Mouse (Mus musculus): Measurements from ENCODE around the gene Macrod1. TPM values are rescaled to one million over a fixed set of nuclear protein-coding genes. Genes with fewer than 3 reads are reported as not detected.

Gene Macrod1
- polyA plus RNA-seq, 1 experiment, result 18.3 TPM

DNA sequence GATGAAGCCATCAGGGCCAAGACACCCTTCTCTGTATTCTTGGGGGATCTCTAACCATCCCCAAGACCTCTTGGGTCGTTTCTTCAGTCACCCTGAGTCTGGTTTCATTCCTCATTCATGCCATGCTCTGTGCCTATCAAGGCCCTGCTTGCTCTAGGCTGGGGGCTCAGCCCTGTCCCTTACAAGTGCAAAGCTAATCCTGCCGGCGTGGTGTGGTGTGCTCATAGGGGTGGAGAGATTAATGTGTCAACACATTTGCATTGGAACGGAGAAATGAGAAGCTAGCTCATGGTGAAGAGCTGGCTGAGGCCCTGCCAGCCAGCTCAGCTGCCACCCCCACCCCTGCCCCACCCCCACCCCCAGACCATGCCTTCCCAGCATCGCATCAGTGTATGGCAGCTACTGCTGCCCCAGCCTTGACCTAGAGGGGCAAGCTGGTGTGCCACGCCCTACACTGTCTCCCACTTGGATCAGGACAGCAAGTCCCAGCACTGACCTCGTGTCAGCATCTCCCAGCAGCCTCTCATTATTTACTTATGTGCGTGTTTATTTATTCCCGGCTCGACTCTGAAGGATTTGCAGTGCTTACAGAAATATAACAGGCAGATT, 66.2 kb downstream of the Macrod1 start:
- H3K27ac ChIP-seq (ENCODE audit: insufficient read depth, low read depth, low read length), result no peak overlapping the region
- H3K4me1 ChIP-seq (ENCODE audit: control insufficient read depth, insufficient read depth, low read length), result peaks cover 2% of the 10 kb centered on the region; the same call in 1 of the 2 replicates
- no peak for TF ChIP-seq CTCF (IDR thresholded peaks at IDR 0.05; ENCODE audit: low read depth, low read length)
- TF ChIP-seq POLR2A (IDR thresholded peaks at IDR 0.05; ENCODE audit: borderline replicate concordance, low read depth, low read length), result no peak
- no peak overlapping the region for H3K4me3 ChIP-seq (ENCODE audit: insufficient read depth, low read length)

GRCm38 (mm10) chr19:7125526-7126156, 69.0 kb downstream of the Macrod1 start:
- H3K4me1 ChIP-seq (ENCODE audit: control insufficient read depth, insufficient read depth, low read length), result peaks cover 6% of the 10 kb centered on the region

DNA sequence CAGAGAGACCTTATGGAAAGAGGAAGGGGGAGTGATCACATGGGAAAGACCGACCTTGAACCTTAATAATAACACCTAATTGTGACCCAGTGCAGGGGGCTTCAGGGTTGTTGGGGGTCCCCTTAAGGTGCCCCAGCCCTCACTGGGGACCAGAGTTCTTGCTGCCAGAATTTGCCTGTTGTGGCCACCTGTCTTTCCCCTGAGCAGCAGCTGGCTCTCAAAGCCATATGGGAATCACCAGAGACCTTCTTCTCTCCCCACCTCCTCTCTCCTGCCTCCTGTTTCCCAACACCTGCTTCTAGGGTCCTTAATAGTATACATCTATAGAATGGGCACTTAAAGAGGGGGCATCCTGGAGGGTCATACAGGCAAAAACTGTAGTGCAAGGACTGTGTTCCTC, 69.6 kb downstream of the Macrod1 start:
- TF ChIP-seq POLR2A (IDR thresholded peaks at IDR 0.05; ENCODE audit: borderline replicate concordance, low read depth, low read length), result no peak
- TF ChIP-seq CTCF (IDR thresholded peaks at IDR 0.05; ENCODE audit: low read depth, low read length), result no peak
- peaks cover 6% of the 10 kb centered on the region for H3K4me1 ChIP-seq (ENCODE audit: control insufficient read depth, insufficient read depth, low read length)
- no peak overlapping the region for H3K4me3 ChIP-seq (ENCODE audit: insufficient read depth, low read length)
- no peak overlapping the region for H3K27ac ChIP-seq (ENCODE audit: insufficient read depth, low read depth, low read length)

More at GRCm38 (mm10) chr19:7125526-7126156, 69.0 kb downstream of the Macrod1 start:
- TF ChIP-seq CTCF (IDR thresholded peaks at IDR 0.05; ENCODE audit: low read depth, low read length) (no peak), POLR2A (IDR thresholded peaks at IDR 0.05; ENCODE audit: borderline replicate concordance, low read depth, low read length) (no peak)
- Histone ChIP-seq H3K27ac (ENCODE audit: insufficient read depth, low read depth, low read length) (no peak overlapping the region), H3K4me3 (ENCODE audit: insufficient read depth, low read length) (no peak overlapping the region)

DNA sequence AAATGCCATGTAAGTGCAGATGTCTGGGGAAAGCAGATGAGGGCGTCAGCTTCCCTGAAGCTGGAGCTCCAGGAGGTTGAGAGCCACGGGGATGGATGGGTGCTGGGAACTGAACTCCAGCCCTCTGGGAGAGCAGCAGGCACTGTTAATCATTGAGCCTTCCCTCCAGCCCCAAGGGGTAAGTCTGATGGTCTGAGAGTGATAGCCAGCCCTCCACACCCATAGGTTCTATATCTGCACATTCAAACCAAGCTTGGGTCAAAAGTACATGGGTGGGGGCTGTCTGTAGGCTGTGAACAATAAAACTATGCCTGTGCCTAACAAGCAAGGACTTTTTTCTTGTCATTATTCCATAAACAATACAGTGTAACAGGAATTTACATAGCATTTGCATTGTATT, 70.3 kb downstream of the Macrod1 start:
- Histone ChIP-seq H3K4me3 (ENCODE audit: insufficient read depth, low read length) (no peak overlapping the region), H3K4me1 (ENCODE audit: control insufficient read depth, insufficient read depth, low read length) (peaks cover 6% of the 10 kb centered on the region), H3K27ac (ENCODE audit: insufficient read depth, low read depth, low read length) (no peak overlapping the region)
- TF ChIP-seq POLR2A (IDR thresholded peaks at IDR 0.05; ENCODE audit: borderline replicate concordance, low read depth, low read length) (no peak), CTCF (IDR thresholded peaks at IDR 0.05; ENCODE audit: low read depth, low read length) (no peak)

GRCm38 (mm10) chr19:7128551-7129475, 72.2 kb downstream of the Macrod1 start:
- H3K27ac ChIP-seq (ENCODE audit: insufficient read depth, low read depth, low read length), result no peak overlapping the region
- H3K4me1 ChIP-seq (ENCODE audit: control insufficient read depth, insufficient read depth, low read length), result peaks cover 4% of the 10 kb centered on the region; the same call in 1 of the 2 replicates
- TF ChIP-seq CTCF (IDR thresholded peaks at IDR 0.05; ENCODE audit: low read depth, low read length), result no peak
- H3K4me3 ChIP-seq (ENCODE audit: insufficient read depth, low read length), result no peak overlapping the region

GRCm38 (mm10) chr19:7130317-7130716, 73.7 kb downstream of the Macrod1 start:
- no peak overlapping the region for H3K4me3 ChIP-seq (ENCODE audit: insufficient read depth, low read length)
- peaks cover 4% of the 10 kb centered on the region; the same call in 1 of the 2 replicates for H3K4me1 ChIP-seq (ENCODE audit: control insufficient read depth, insufficient read depth, low read length)
- TF ChIP-seq CTCF (IDR thresholded peaks at IDR 0.05; ENCODE audit: low read depth, low read length) (no peak), POLR2A (IDR thresholded peaks at IDR 0.05; ENCODE audit: borderline replicate concordance, low read depth, low read length) (no peak)
- H3K27ac ChIP-seq (ENCODE audit: insufficient read depth, low read depth, low read length), result no peak overlapping the region

GRCm38 (mm10) chr19:7133436-7133835, 76.8 kb downstream of the Macrod1 start:
- H3K27ac ChIP-seq (ENCODE audit: insufficient read depth, low read depth, low read length), result no peak overlapping the region
- no peak for TF ChIP-seq POLR2A (IDR thresholded peaks at IDR 0.05; ENCODE audit: borderline replicate concordance, low read depth, low read length)
- no peak for TF ChIP-seq CTCF (IDR thresholded peaks at IDR 0.05; ENCODE audit: low read depth, low read length)

DNA sequence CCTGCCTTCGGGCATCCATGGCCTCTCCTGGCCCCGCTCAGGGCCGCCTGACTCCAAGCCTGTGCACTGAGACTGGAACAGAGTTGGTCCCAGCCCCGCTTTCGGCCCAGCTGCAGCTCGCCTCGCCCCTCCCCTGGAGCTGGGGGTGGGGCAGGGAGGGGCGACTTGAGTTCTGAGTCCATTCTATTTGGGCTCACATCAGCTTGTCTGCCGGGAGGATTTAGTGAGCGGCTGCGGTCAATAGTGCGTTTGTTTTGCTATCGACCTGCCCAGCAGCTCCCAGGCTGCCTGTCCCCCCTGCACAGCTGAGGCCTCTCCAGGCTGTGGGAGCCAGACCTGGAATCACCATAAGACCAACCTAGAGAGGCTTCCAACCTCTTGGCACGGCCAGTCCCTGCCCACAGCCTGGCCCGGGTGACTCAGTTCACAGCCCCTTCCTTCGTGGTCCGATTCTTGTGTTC, 78.1 kb downstream of the Macrod1 start:
- Histone ChIP-seq H3K27ac (ENCODE audit: insufficient read depth, low read depth, low read length) (no peak overlapping the region), H3K4me1 (ENCODE audit: control insufficient read depth, insufficient read depth, low read length) (peaks cover 4% of the 10 kb centered on the region; the same call in 1 of the 2 replicates), H3K4me3 (ENCODE audit: insufficient read depth, low read length) (no peak overlapping the region)
- TF ChIP-seq POLR2A (IDR thresholded peaks at IDR 0.05; ENCODE audit: borderline replicate concordance, low read depth, low read length) (no peak), CTCF (IDR thresholded peaks at IDR 0.05; ENCODE audit: low read depth, low read length) (no peak)

More at GRCm38 (mm10) chr19:7133436-7133835, 76.8 kb downstream of the Macrod1 start:
- no peak overlapping the region for H3K4me3 ChIP-seq (ENCODE audit: insufficient read depth, low read length)
- H3K4me1 ChIP-seq (ENCODE audit: control insufficient read depth, insufficient read depth, low read length), result peaks cover 4% of the 10 kb centered on the region; the same call in 1 of the 2 replicates

DNA sequence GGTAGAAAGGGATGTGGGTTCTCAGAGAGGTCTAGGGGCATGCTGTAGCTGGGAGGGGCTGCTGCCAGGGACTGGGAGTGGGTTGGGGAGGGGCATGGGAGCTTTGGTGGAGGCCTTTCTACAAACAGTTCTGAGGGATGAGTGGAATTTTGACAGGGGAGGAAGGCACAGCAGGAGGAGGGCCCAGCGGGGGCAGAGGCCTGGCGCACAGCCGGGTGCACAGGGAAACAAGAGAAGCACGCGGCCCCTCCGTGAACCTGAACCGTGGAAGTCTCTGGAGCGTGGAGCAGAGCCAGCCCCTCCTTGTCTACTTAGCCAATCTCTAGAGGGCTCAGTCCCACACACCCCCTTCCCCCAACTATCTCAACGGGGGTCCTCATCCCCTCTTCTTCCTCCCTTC, 78.9 kb downstream of the Macrod1 start:
- Histone ChIP-seq H3K27ac (ENCODE audit: insufficient read depth, low read depth, low read length) (no peak overlapping the region), H3K4me1 (ENCODE audit: control insufficient read depth, insufficient read depth, low read length) (peaks cover under 1% of the 10 kb centered on the region; the same call in 1 of the 2 replicates), H3K4me3 (ENCODE audit: insufficient read depth, low read length) (no peak overlapping the region)
- TF ChIP-seq CTCF (IDR thresholded peaks at IDR 0.05; ENCODE audit: low read depth, low read length), result no peak
- no peak for TF ChIP-seq POLR2A (IDR thresholded peaks at IDR 0.05; ENCODE audit: borderline replicate concordance, low read depth, low read length)

Data from bone marrow macrophage, adult 2 months (primary cell).